Mouse (Mus musculus) gastrocnemius, adult 18-20 months (tissue): ENCODE measurements around the gene Hvcn1. TPM values are rescaled to one million over a fixed set of nuclear protein-coding genes. Genes with fewer than 3 reads are reported as not detected.

Experiments used
- total RNA-seq, 2 experiments: library from RNA; stranded (reverse); gene quantifications; 2 replicates each; pipeline ENCODE4 v1.2.3; 2021

Hvcn1 gene
- total RNA-seq, 2 experiments from 2014 or later: 0.80 to 1.2 TPM

Other genes with a start within 250 kb of the Hvcn1 start
- 1 to 10 TPM; 4.4 to 4.7 TPM for gene Cux2, start 156.7 kb upstream of the Hvcn1 start, total RNA-seq
- gene Myl2, start 105.9 kb upstream of the Hvcn1 start, total RNA-seq: 1,000 to 10,000 TPM; 1,098 to 1,338 TPM
- not detected for gene Ccdc63, start 66.0 kb upstream of the Hvcn1 start, total RNA-seq
- gene Ppp1cc, start 48.5 kb upstream of the Hvcn1 start, total RNA-seq: 100 to 1,000 TPM; 125 to 143 TPM
- gene Tctn1, start 57.7 kb downstream of the Hvcn1 start, total RNA-seq: 1 to 10 TPM; 1.3 to 2.0 TPM
- 10 to 100 TPM; 91.6 to 96.4 TPM for gene Pptc7, start 77.6 kb downstream of the Hvcn1 start, total RNA-seq
- gene Rad9b, start 147.4 kb downstream of the Hvcn1 start, total RNA-seq: under 1 TPM; 0.27 to 0.69 TPM
- gene Vps29, start 147.6 kb downstream of the Hvcn1 start, total RNA-seq: 10 to 100 TPM; 43.7 to 48.5 TPM
- gene Gpn3, start 165.1 kb downstream of the Hvcn1 start, total RNA-seq: 10 to 100 TPM; 32.8 to 35.3 TPM
- gene Fam216a, start 165.6 kb downstream of the Hvcn1 start, total RNA-seq: 1 to 10 TPM; 4.5 to 5.4 TPM
- 10 to 100 TPM; 54.0 to 63.0 TPM for gene Arpc3, start 185.1 kb downstream of the Hvcn1 start, total RNA-seq
- gene Anapc7, start 214.9 kb downstream of the Hvcn1 start, total RNA-seq: 10 to 100 TPM; 14.9 to 16.0 TPM